Mouse (Mus musculus) brain, embryonic 14.5 days (tissue): ENCODE data around the gene Ddi2.

ENCODE experiments used
- CTCF ChIP-seq: fragments of 200-500 bp; IDR thresholded peaks from 2 replicates; pipeline ENCODE4 v1.5.1; 2012; ENCODE audit warnings: inconsistent platforms, mild to moderate bottlenecking, moderate library complexity, borderline replicate concordance; ENCODE audit not compliant: insufficient read depth, insufficient read length; ENCODE audit errors: extremely low read depth
- POLR2A ChIP-seq: fragments of 200-500 bp; IDR thresholded peaks from 2 replicates; pipeline ENCODE4 v1.6.1; 2012; ENCODE audit warnings: mild to moderate bottlenecking, inconsistent platforms, borderline replicate concordance; ENCODE audit not compliant: poor library complexity, insufficient read depth, insufficient read length, severe bottlenecking; ENCODE audit errors: extremely low read depth

DNA sequence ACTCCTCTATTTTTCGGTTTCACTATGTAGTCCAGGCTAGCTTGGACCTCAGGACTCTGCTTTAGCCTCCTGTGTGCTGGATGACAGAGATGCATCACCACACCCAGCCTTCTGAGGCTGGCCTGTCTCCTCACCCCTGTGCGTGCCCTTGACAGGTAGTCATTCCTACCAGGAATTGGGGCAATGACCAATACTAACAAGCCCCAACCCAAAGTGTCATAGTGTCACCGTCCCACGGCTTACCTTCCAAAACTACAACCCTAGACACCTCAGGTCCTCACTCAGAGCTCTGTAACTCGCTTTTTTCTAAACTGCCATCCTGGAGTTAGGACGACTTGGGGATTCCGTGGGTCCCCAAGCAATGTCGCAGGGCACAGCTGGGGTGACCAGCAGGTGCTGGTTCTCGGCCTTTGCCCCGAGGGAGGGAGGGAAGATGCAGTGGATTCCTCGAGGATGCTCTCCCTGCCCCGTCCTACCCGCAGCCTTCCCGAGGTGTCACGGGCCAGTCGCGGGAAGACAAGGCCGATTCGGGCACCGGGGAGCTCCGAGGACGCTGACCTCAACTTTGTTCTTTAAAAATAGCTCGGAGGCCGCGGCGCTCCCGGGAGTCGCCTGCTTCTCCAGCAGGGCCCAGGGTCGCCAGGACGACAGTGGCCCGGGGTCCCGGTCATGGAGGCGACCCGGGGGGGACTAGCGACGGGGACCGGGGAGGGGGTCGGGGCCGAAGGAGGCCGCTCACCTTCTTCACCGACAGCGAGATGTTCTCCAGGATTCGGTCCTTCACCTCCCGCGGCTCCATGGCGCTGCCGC lies 59.9 kb downstream of the Ddi2 start:
- no peak for TF ChIP-seq CTCF
- TF ChIP-seq POLR2A: no peak
